Mouse (Mus musculus) limb, embryonic 14.5 days (tissue): ENCODE measurements around the gene Taf15. TPM values are rescaled to one million over a fixed set of nuclear protein-coding genes. Genes with fewer than 3 reads are reported as not detected.

Experiments used
- ATAC-seq: fragments of 200-750 bp; cut with Nextera tagmentation; 2 replicates; pipeline ENCODE4 v1.8.0; 2017; ENCODE audit warnings: low read depth, moderate number of reproducible peaks, moderate TSS enrichment; ENCODE audit not compliant: low FRiP score
- DNase-seq: peaks from one replicate; pipeline ENCODE4 v3.0.0-alpha.2; 2015; ENCODE audit warnings: low spot score
- H3K27ac ChIP-seq: fragments of 300-500 bp; sonication (generic); replicated peaks from 2 replicates; pipeline ENCODE4 v1.5.1; 2014; ENCODE audit warnings: low read depth, mild to moderate bottlenecking, low read length, moderate library complexity, mixed read lengths
- H3K27me3 ChIP-seq: fragments of 300-500 bp; sonication (generic); 2 replicates; pipeline ENCODE4 v1.6.1; 2014; ENCODE audit warnings: low read length, mixed read lengths; ENCODE audit not compliant: control insufficient read depth, insufficient read depth
- H3K36me3 ChIP-seq: fragments of 300-500 bp; sonication (generic); 2 replicates; pipeline ENCODE4 v1.6.1; 2014; ENCODE audit warnings: mild to moderate bottlenecking, low read length, moderate library complexity, mixed read lengths; ENCODE audit not compliant: control insufficient read depth, insufficient read depth
- H3K4me1 ChIP-seq: fragments of 300-500 bp; sonication (generic); 2 replicates; pipeline ENCODE4 v1.6.1; 2014; ENCODE audit warnings: antibody characterized with exemption, low read length, mixed read lengths; ENCODE audit not compliant: control insufficient read depth, insufficient read depth
- H3K4me2 ChIP-seq: fragments of 300-500 bp; sonication (generic); replicated peaks from 2 replicates; pipeline ENCODE4 v1.6.1; 2014; ENCODE audit warnings: low read depth, mild to moderate bottlenecking, low read length, moderate library complexity; ENCODE audit not compliant: severe bottlenecking
- H3K4me3 ChIP-seq: fragments of 300-500 bp; sonication (generic); replicated peaks from 2 replicates; pipeline ENCODE4 v1.5.1; 2014; ENCODE audit warnings: low read length
- H3K9ac ChIP-seq: fragments of 300-500 bp; sonication (generic); 2 replicates; pipeline ENCODE4 v1.6.1; 2014; ENCODE audit warnings: mild to moderate bottlenecking, low read depth, low read length, moderate library complexity; ENCODE audit not compliant: severe bottlenecking
- H3K9me3 ChIP-seq: fragments of 300-500 bp; sonication (generic); 2 replicates; pipeline ENCODE4 v1.6.1; 2016; ENCODE audit warnings: low read length; ENCODE audit not compliant: control insufficient read depth
- POLR2A ChIP-seq: fragments of 200-500 bp; IDR thresholded peaks from 2 replicates; pipeline ENCODE4 v1.8.0; 2012; ENCODE audit warnings: inconsistent platforms, mild to moderate bottlenecking, moderate library complexity, borderline replicate concordance; ENCODE audit not compliant: insufficient read depth, insufficient read length; ENCODE audit errors: extremely low read depth
- WGBS: fragments of 180-500 bp; shearing (Covaris S2); extraction: QIAGEN DNeasy Blood & Tissue Kit; methylation state at CpG from one replicate; pipeline ENCODE4 v1.1.7; 2014; 5-methylcytosine and 5-hydroxymethylcytosine counted together
- polyA plus RNA-seq, 2 experiments: library from polyadenylated mRNA; depleted of rRNA in 1 of 2; stranded (reverse) in 1 of 2; unstranded in 1 of 2; fragments of >200 nt; fragmentation: Nextera tagmentation in 1 of 2; extraction: Ambion mirVana in 1 of 2; gene quantifications; 2 replicates each; pipeline versions ENCODE4 v1.2.1 to v1.2.3; 2012 to 2014

Gene Taf15
- polyA plus RNA-seq, 2 experiments = 8.3 to 103 TPM

DNA sequence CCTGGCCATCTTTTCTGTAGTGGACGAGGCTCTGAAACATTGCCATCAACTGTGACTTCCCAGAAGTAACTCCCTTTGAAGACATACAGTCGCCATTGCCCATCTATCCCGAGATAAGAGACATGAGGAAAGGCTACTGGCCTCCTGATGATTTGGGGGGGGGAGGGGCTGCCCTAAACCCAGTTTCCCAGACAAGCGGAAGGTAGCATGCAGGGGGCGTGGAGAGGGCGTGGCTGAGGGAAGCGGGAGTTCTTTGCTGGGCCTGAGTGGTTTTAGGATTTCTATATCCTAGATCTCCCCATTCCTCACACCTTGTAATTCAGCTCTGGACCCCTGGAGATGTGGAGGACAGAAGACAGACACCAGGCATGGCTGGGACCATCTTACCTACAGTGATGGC, 29.1 kb upstream of the Taf15 start:
- Histone ChIP-seq H3K9me3 (no peaks in the 10 kb centered on the region), H3K4me2 (no peak overlapping the region), H3K4me1 (peaks cover 4% of the 10 kb centered on the region; the same call in 1 of the 2 replicates), H3K27me3 (peaks cover 56% of the 10 kb centered on the region), H3K36me3 (no peaks in the 10 kb centered on the region), H3K27ac (no peak overlapping the region), H3K9ac (no peak overlapping the region), H3K4me3 (no peak overlapping the region)
- DNase-seq = no peak
- no peak for ATAC-seq
- no peak for TF ChIP-seq POLR2A
- WGBS = 4% methylated on average over 7 of the region's 7 CpGs

DNA sequence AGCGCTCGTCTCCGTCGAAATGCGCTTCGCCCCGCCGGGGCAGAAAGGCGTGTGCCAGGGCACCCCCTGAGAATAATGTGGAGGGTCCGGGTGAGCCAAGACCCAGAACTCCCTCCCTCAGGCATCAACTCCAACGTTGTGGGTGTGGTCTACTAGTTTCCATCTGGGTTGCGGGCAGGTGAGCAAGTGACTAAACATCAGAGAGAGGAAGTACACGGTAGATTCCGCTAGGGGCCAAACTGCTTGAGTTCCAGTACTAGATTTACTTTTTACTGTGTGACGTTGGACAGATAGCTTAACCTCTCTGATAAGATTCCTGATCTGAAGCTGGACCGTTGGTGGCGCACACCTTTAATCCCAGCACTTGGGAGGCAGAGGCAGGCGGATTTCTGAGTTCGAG, 27.9 kb upstream of the Taf15 start:
- 31% methylated on average over 19 of the region's 19 CpGs for WGBS
- no peak overlapping the region for H3K27ac ChIP-seq
- H3K9ac ChIP-seq = no peak overlapping the region
- H3K4me3 ChIP-seq = peak overlapping the region; percentile 15
- peak overlapping the region; percentile 35 for H3K4me2 ChIP-seq
- H3K9me3 ChIP-seq = no peaks in the 10 kb centered on the region
- DNase-seq (no peak), ATAC-seq (no peak)
- peaks cover 56% of the 10 kb centered on the region for H3K27me3 ChIP-seq
- H3K36me3 ChIP-seq = no peaks in the 10 kb centered on the region
- no peak for TF ChIP-seq POLR2A
- H3K4me1 ChIP-seq = peaks cover 9% of the 10 kb centered on the region; the same call in 1 of the 2 replicates

DNA sequence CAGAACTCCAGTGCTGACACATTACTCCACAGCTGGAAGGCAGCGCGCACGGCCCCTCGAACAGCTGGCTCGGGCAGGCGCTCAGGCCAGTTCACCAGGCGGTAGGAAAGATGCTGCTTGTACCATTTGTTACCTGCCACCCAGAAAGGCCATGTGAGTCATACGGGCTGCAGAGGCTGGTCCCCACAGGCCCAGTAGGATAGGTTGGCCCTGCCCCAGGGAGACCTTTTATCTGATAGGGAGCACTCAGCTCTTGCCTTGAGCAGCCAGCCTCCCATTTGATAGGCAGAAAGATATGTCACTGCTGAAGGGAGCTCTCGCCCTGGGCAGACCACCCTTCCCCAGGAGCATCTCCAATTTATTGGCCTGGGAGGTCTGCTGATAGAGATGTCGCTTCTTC, 25.3 kb upstream of the Taf15 start:
- no peaks in the 10 kb centered on the region for H3K9me3 ChIP-seq
- no peak for TF ChIP-seq POLR2A
- H3K4me1 ChIP-seq = peaks cover 9% of the 10 kb centered on the region; the same call in 1 of the 2 replicates
- H3K27ac ChIP-seq = no peak overlapping the region
- DNase-seq = no peak
- peaks cover 39% of the 10 kb centered on the region for H3K27me3 ChIP-seq
- H3K4me2 ChIP-seq = no peak overlapping the region
- WGBS = 68% methylated on average over 10 of the region's 10 CpGs
- no peak for ATAC-seq
- H3K36me3 ChIP-seq = no peaks in the 10 kb centered on the region
- no peak overlapping the region for H3K4me3 ChIP-seq
- no peak overlapping the region for H3K9ac ChIP-seq

DNA sequence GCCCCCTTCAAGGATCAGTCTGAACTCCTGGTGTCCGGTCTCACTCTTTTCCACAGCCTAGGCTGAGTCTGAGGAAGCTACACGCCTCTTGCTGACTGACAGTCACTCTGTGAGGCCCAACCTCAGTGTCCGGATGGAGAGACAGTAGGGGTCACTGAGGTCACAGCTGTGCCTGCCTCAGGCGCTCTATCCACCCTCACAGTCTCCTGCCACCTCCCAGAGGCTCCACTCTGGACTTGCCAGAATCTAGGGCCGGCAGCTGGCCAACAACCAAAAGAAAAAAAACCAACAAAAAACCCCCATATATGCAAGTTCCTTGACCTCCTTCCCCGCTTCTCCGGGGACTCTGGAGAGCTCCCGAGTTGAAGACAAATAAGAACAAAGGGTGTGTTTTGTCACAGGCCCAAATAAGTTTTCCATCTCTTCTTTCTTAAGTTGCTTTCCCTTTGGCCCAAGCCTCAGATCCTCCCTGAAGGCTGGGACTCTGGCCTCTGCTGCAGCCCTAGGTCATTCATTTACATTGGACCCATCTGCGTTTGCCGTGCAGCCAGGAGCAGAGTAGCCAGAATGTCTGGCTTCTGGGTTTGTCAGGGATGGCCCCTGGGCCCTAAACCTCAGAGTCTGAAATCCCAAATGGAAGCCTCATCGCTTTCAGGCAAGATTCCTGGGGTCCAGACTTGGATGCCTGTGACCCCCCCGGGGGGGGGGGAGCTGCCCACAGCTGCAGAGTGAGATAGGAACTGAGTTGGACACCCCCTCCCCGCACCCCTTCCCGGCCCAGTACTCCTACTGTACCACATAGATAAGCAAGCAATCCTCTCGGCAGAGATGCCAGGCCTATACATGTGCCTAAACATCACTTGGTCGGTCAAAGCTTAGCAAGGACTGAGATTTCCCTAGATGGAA, 24.6 kb upstream of the Taf15 start:
- ATAC-seq = no peak
- Histone ChIP-seq H3K27ac (no peak overlapping the region), H3K9ac (no peak overlapping the region), H3K4me1 (peaks cover 9% of the 10 kb centered on the region; the same call in 1 of the 2 replicates), H3K4me2 (no peak overlapping the region), H3K36me3 (no peaks in the 10 kb centered on the region), H3K4me3 (no peak overlapping the region), H3K9me3 (no peaks in the 10 kb centered on the region), H3K27me3 (peaks cover 33% of the 10 kb centered on the region)
- no peak for DNase-seq
- no peak for TF ChIP-seq POLR2A
- 41% methylated on average over 15 of the region's 16 CpGs for WGBS

GRCm38 (mm10) chr11:83448927-83449236, 24.0 kb upstream of the Taf15 start:
- peaks cover 9% of the 10 kb centered on the region; the same call in 1 of the 2 replicates for H3K4me1 ChIP-seq
- peaks cover 27% of the 10 kb centered on the region for H3K27me3 ChIP-seq
- DNase-seq = no peak
- no peak overlapping the region for H3K4me3 ChIP-seq
- no peak overlapping the region for H3K9ac ChIP-seq
- no peak for TF ChIP-seq POLR2A
- no peak for ATAC-seq
- H3K9me3 ChIP-seq = no peaks in the 10 kb centered on the region
- no peak overlapping the region for H3K4me2 ChIP-seq
- no peaks in the 10 kb centered on the region for H3K36me3 ChIP-seq
- no peak overlapping the region for H3K27ac ChIP-seq
